Mouse (Mus musculus) liver, embryonic 18 days (tissue): Measurements from ENCODE around the gene Mns1. TPM values are rescaled to one million over a fixed set of nuclear protein-coding genes. Genes with fewer than 3 reads are reported as not detected.

Experiments used
- polyA plus RNA-seq: library from polyadenylated mRNA; depleted of rRNA; stranded (reverse); fragments of >200 nt; gene quantifications from 2 replicates; pipeline ENCODE4 v1.2.3, GENCODE M21; 2012; rRNA removed

Mns1 gene
- polyA plus RNA-seq: 30.9 and 35.5 TPM in 2 replicates

DNA sequence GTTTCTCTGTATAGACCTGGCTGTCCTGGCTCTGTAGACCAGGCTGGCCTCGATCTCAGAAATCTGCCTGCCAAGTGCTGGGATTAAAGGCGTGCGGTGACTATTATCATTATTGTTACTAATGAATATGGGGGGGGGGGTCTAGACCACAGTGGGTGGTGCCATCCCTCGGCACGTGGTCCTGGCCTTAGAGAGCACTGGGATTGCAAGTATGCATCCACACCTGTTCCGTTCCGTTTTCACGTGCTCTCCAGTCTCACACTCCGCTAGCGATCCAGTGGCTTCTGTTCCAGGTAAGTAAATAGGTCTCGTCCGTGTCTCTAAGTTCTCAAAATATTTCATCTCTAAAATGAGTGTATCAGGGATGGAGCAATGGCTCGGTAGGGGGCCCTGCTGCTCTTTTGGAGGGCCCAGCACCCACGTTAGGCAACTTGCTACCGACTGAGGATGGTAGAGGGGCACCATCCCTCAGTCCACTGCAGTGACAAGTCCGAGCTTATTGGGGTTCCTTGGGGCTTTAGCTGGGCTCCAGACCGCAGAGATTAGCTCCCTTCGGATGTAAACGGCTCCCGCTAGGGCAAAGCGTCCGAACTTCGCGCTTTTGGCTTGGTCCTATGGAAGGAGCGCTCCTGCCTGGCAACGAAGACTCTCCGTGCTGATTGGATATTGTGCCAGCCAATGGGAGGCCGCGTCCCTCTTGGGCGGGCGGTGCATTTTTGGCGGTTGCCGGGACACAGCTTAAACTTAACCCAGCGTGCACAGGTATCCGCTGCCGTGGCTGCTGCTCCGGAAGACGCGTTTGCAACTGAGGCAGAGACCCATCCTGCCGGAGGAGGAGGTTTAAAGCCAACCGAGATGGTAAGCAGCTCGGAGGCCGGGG is at the start of gene Mns1:
Gene Mns1 (plus strand): TSS at position 190 of the 880 bp plus-strand sequence.

DNA sequence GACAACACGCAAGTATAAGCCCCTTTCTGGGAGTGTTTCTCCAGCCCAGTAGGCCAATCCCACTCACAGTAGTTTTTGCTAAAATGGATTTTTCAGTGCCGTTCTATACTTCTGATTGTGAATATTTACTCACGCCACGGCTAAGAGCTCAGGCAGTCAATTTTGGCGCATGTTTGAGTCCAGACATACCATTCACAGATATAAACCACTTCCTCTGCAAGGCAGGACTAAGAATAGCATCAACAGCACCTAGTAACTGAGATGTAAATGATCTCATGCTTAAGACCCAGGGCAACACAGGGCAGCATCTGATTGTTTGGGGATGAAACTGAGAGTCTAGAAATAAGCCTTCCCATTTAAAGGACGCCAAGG is 54.4 kb downstream of the Mns1 start, which contains the start of gene Tex9:
Gene Tex9 (minus strand): TSS at position 19 of the 372 bp plus-strand sequence.

Other genes starting within 250 kb of the Mns1 start
- gene Zfp280d, start 163.2 kb upstream of the Mns1 start, polyA plus RNA-seq: 11.4 and 13.4 TPM in 2 replicates
- 2.5 and 3.0 TPM in 2 replicates for gene Tex9, start 54.2 kb downstream of the Mns1 start, polyA plus RNA-seq
- 3.6 TPM in 2 replicates for gene Rfx7, start 94.2 kb downstream of the Mns1 start, polyA plus RNA-seq
- 87.7 and 98.5 TPM in 2 replicates for gene Nedd4, start 224.3 kb downstream of the Mns1 start, polyA plus RNA-seq